Mouse (Mus musculus): Measurements from ENCODE around the gene Casq2. TPM values are rescaled to one million over a fixed set of nuclear protein-coding genes. Genes with fewer than 3 reads are reported as not detected.

The Casq2 gene
- polyA plus RNA-seq, 1 experiment = 482 TPM

- peaks cover 17% of the 10 kb centered on the region for H3K79me2 ChIP-seq (ENCODE audit: control insufficient read depth, insufficient read depth)
- no peak overlapping the region for H3ac ChIP-seq (ENCODE audit: control insufficient read depth, insufficient read length)
Measured at GRCm38 (mm10) chr3:102095412-102095811, 9.2 kb downstream of the Casq2 start.

GRCm38 (mm10) chr3:102096366-102096765 lies 10.2 kb downstream of the Casq2 start:
- Histone ChIP-seq H3ac (ENCODE audit: control insufficient read depth, insufficient read length) (no peak overlapping the region), H3K27me3 (ENCODE audit: control insufficient read depth, insufficient read depth, insufficient read length) (no peaks in the 10 kb centered on the region), H3K4me3 (no peak overlapping the region), H3K79me2 (ENCODE audit: control insufficient read depth, insufficient read depth) (peaks cover 9% of the 10 kb centered on the region), H3K4me2 (ENCODE audit: low read depth) (no peak overlapping the region), H3K36me3 (ENCODE audit: control insufficient read depth, insufficient read depth) (no peaks in the 10 kb centered on the region)
- TF ChIP-seq E2F4 (IDR thresholded peaks at IDR 0.05; ENCODE audit: insufficient read depth) (no peak), MAX (IDR thresholded peaks at IDR 0.05; ENCODE audit: low read depth) (no peak), SRF (IDR thresholded peaks at IDR 0.05; ENCODE audit: control insufficient read depth, insufficient read length, low read depth) (no peak), TCF3 (IDR thresholded peaks at IDR 0.05; ENCODE audit: insufficient read length, low read depth) (no peak), USF1 (IDR thresholded peaks at IDR 0.05; ENCODE audit: low read depth) (no peak), REST (IDR thresholded peaks at IDR 0.05; ENCODE audit: insufficient read depth, insufficient read length) (no peak), POLR2AphosphoS2 (IDR thresholded peaks at IDR 0.05; ENCODE audit: insufficient read length, low read depth) (no peak), MYOG (IDR thresholded peaks at IDR 0.05; ENCODE audit: control insufficient read depth in 1 of 3, insufficient read depth in 1 of 3, insufficient read length in 2 of 3, low read depth in 2 of 3) (no peak), MYOD1 (IDR thresholded peaks at IDR 0.05; ENCODE audit: control insufficient read depth in 1 of 3, insufficient read length in 2 of 3, low read depth in 2 of 3) (no peak), TCF12 (IDR thresholded peaks at IDR 0.05; ENCODE audit: insufficient read depth, poor library complexity, severe bottlenecking) (no peak), CEBPB (IDR thresholded peaks at IDR 0.05; ENCODE audit: insufficient read depth, poor library complexity, severe bottlenecking) (no peak), POLR2A (IDR thresholded peaks at IDR 0.05; ENCODE audit: insufficient read length, low read depth) (no peak)

More at GRCm38 (mm10) chr3:102095412-102095811, 9.2 kb downstream of the Casq2 start:
- H3K4me2 ChIP-seq (ENCODE audit: low read depth) = peak overlapping the region; percentile 41
- H3K27me3 ChIP-seq (ENCODE audit: control insufficient read depth, insufficient read depth, insufficient read length) = no peaks in the 10 kb centered on the region
- H3K36me3 ChIP-seq (ENCODE audit: control insufficient read depth, insufficient read depth) = no peaks in the 10 kb centered on the region
- no peak overlapping the region for H3K4me3 ChIP-seq
- TF ChIP-seq POLR2A (IDR thresholded peaks at IDR 0.05; ENCODE audit: insufficient read length, low read depth) (no peak), TCF12 (IDR thresholded peaks at IDR 0.05; ENCODE audit: insufficient read depth, poor library complexity, severe bottlenecking) (peak; percentile 54), SRF (IDR thresholded peaks at IDR 0.05; ENCODE audit: control insufficient read depth, insufficient read length, low read depth) (no peak), MYOG (IDR thresholded peaks at IDR 0.05; ENCODE audit: control insufficient read depth in 1 of 3, insufficient read depth in 1 of 3, insufficient read length in 2 of 3, low read depth in 2 of 3) (peak in 2 of 3 experiments; percentile 72 to 82), REST (IDR thresholded peaks at IDR 0.05; ENCODE audit: insufficient read depth, insufficient read length) (no peak), MAX (IDR thresholded peaks at IDR 0.05; ENCODE audit: low read depth) (no peak), CEBPB (IDR thresholded peaks at IDR 0.05; ENCODE audit: insufficient read depth, poor library complexity, severe bottlenecking) (no peak), MYOD1 (IDR thresholded peaks at IDR 0.05; ENCODE audit: control insufficient read depth in 1 of 3, insufficient read length in 2 of 3, low read depth in 2 of 3) (peak; percentile 40 to 77 (median 51)), USF1 (IDR thresholded peaks at IDR 0.05; ENCODE audit: low read depth) (no peak), E2F4 (IDR thresholded peaks at IDR 0.05; ENCODE audit: insufficient read depth) (no peak), POLR2AphosphoS2 (IDR thresholded peaks at IDR 0.05; ENCODE audit: insufficient read length, low read depth) (no peak), TCF3 (IDR thresholded peaks at IDR 0.05; ENCODE audit: insufficient read length, low read depth) (no peak)

GRCm38 (mm10) chr3:102096976-102097375 lies 10.8 kb downstream of the Casq2 start:
- H3K79me2 ChIP-seq (ENCODE audit: control insufficient read depth, insufficient read depth) = peaks cover 9% of the 10 kb centered on the region
- no peak overlapping the region for H3K4me2 ChIP-seq (ENCODE audit: low read depth)
- no peak overlapping the region for H3ac ChIP-seq (ENCODE audit: control insufficient read depth, insufficient read length)
- no peak overlapping the region for H3K4me3 ChIP-seq
- no peak for TF ChIP-seq TCF12 (IDR thresholded peaks at IDR 0.05; ENCODE audit: insufficient read depth, poor library complexity, severe bottlenecking)
- TF ChIP-seq E2F4 (IDR thresholded peaks at IDR 0.05; ENCODE audit: insufficient read depth) = no peak
- no peak for TF ChIP-seq REST (IDR thresholded peaks at IDR 0.05; ENCODE audit: insufficient read depth, insufficient read length)
- TF ChIP-seq MAX (IDR thresholded peaks at IDR 0.05; ENCODE audit: low read depth) = no peak
- TF ChIP-seq CEBPB (IDR thresholded peaks at IDR 0.05; ENCODE audit: insufficient read depth, poor library complexity, severe bottlenecking) = no peak
- H3K27me3 ChIP-seq (ENCODE audit: control insufficient read depth, insufficient read depth, insufficient read length) = no peaks in the 10 kb centered on the region
- no peaks in the 10 kb centered on the region for H3K36me3 ChIP-seq (ENCODE audit: control insufficient read depth, insufficient read depth)

GRCm38 (mm10) chr3:102099242-102099641 lies 13.0 kb downstream of the Casq2 start:
- H3K4me2 ChIP-seq (ENCODE audit: low read depth) = no peak overlapping the region
- H3ac ChIP-seq (ENCODE audit: control insufficient read depth, insufficient read length) = no peak overlapping the region

GRCm38 (mm10) chr3:102099793-102100192 lies 13.6 kb downstream of the Casq2 start:
- Histone ChIP-seq H3K4me2 (ENCODE audit: low read depth) (peak overlapping the region; percentile 27), H3K27me3 (ENCODE audit: control insufficient read depth, insufficient read depth, insufficient read length) (no peaks in the 10 kb centered on the region), H3ac (ENCODE audit: control insufficient read depth, insufficient read length) (no peak overlapping the region), H3K36me3 (ENCODE audit: control insufficient read depth, insufficient read depth) (no peaks in the 10 kb centered on the region), H3K79me2 (ENCODE audit: control insufficient read depth, insufficient read depth) (no peaks in the 10 kb centered on the region), H3K4me3 (no peak overlapping the region)
- TF ChIP-seq TCF12 (IDR thresholded peaks at IDR 0.05; ENCODE audit: insufficient read depth, poor library complexity, severe bottlenecking) = no peak
- no peak for TF ChIP-seq SRF (IDR thresholded peaks at IDR 0.05; ENCODE audit: control insufficient read depth, insufficient read length, low read depth)
- TF ChIP-seq POLR2AphosphoS2 (IDR thresholded peaks at IDR 0.05; ENCODE audit: insufficient read length, low read depth) = no peak
- peak; percentile 72 to 94 (median 87) for TF ChIP-seq MYOD1 (IDR thresholded peaks at IDR 0.05; ENCODE audit: control insufficient read depth in 1 of 3, insufficient read length in 2 of 3, low read depth in 2 of 3)
- TF ChIP-seq CEBPB (IDR thresholded peaks at IDR 0.05; ENCODE audit: insufficient read depth, poor library complexity, severe bottlenecking) = no peak
- TF ChIP-seq REST (IDR thresholded peaks at IDR 0.05; ENCODE audit: insufficient read depth, insufficient read length) = no peak
- TF ChIP-seq E2F4 (IDR thresholded peaks at IDR 0.05; ENCODE audit: insufficient read depth) = no peak
- TF ChIP-seq MYOG (IDR thresholded peaks at IDR 0.05; ENCODE audit: control insufficient read depth in 1 of 3, insufficient read depth in 1 of 3, insufficient read length in 2 of 3, low read depth in 2 of 3) = peak in 2 of 3 experiments; percentile 24 to 75

More at GRCm38 (mm10) chr3:102099242-102099641, 13.0 kb downstream of the Casq2 start:
- TF ChIP-seq MYOG (IDR thresholded peaks at IDR 0.05; ENCODE audit: control insufficient read depth in 1 of 3, insufficient read depth in 1 of 3, insufficient read length in 2 of 3, low read depth in 2 of 3) = peak in 2 of 3 experiments; percentile 6 to 78
- TF ChIP-seq MAX (IDR thresholded peaks at IDR 0.05; ENCODE audit: low read depth) = no peak
- peak; percentile 10 for TF ChIP-seq TCF3 (IDR thresholded peaks at IDR 0.05; ENCODE audit: insufficient read length, low read depth)
- TF ChIP-seq MYOD1 (IDR thresholded peaks at IDR 0.05; ENCODE audit: control insufficient read depth in 1 of 3, insufficient read length in 2 of 3, low read depth in 2 of 3) = peak in 2 of 3 experiments; percentile 14 to 53
- TF ChIP-seq TCF12 (IDR thresholded peaks at IDR 0.05; ENCODE audit: insufficient read depth, poor library complexity, severe bottlenecking) = peak; percentile 34
- Histone ChIP-seq H3K79me2 (ENCODE audit: control insufficient read depth, insufficient read depth) (no peaks in the 10 kb centered on the region), H3K4me3 (no peak overlapping the region), H3K36me3 (ENCODE audit: control insufficient read depth, insufficient read depth) (no peaks in the 10 kb centered on the region), H3K27me3 (ENCODE audit: control insufficient read depth, insufficient read depth, insufficient read length) (no peaks in the 10 kb centered on the region)

All from myocyte (in vitro differentiated cells).